Mouse (Mus musculus) embryonic fibroblast, embryonic 13.5 days (primary cell): ENCODE measurements around the gene Cdk9. TPM values are rescaled to one million over a fixed set of nuclear protein-coding genes. Genes with fewer than 3 reads are reported as not detected.
A peak's percentile ranks its signal among the peaks of the same experiment; 100 is the strongest.

Experiments
- H3K27ac ChIP-seq: 2 replicates; pipeline ENCODE4 v1.5.1; 2012; ENCODE audit warnings: low read length, control low read depth, inconsistent platforms; ENCODE audit not compliant: insufficient read depth
- H3K4me1 ChIP-seq: 2 replicates; pipeline ENCODE4 v1.6.1; 2011; ENCODE audit warnings: low read length; ENCODE audit not compliant: control insufficient read depth, insufficient read depth
- H3K4me3 ChIP-seq: 2 replicates; pipeline ENCODE4 v1.5.1; 2011; ENCODE audit warnings: mild to moderate bottlenecking, control low read depth, low read length; ENCODE audit not compliant: insufficient read depth
- CTCF ChIP-seq: IDR thresholded peaks from 2 replicates; pipeline ENCODE4 v1.5.1; 2011; ENCODE audit warnings: mild to moderate bottlenecking, control low read depth, low read length, moderate library complexity, borderline replicate concordance; ENCODE audit not compliant: insufficient read depth
- POLR2A ChIP-seq: IDR thresholded peaks from 2 replicates; pipeline ENCODE4 v1.6.1; 2011; ENCODE audit warnings: low read depth, mild to moderate bottlenecking, control low read depth, low read length, moderate library complexity
- polyA plus RNA-seq: library from polyadenylated mRNA; stranded (reverse); fragments of >200 nt; gene quantifications from 2 replicates; pipeline ENCODE4 v1.2.4, GENCODE M21; 2011; ENCODE audit warnings: low read depth; ENCODE audit not compliant: missing spikeins, insufficient read length

The Cdk9 gene
- polyA plus RNA-seq, 1 experiment: 77.9 TPM

GRCm38 (mm10) chr2:32693823-32694411 is 19.0 kb downstream of the Cdk9 start:
- Histone ChIP-seq H3K27ac (peak overlapping the region; percentile 52), H3K4me1 (peaks cover 2% of the 10 kb centered on the region; the same call in 1 of the 2 replicates), H3K4me3 (peak overlapping the region; percentile 74)
- TF ChIP-seq CTCF (peak; percentile 71), POLR2A (peak; percentile 94)

- Histone ChIP-seq H3K4me3 (peak overlapping the region; percentile 74), H3K4me1 (peaks cover 2% of the 10 kb centered on the region; the same call in 1 of the 2 replicates), H3K27ac (no peak overlapping the region)
- TF ChIP-seq CTCF (no peak), POLR2A (no peak)
These were observed 19.6 kb downstream of the Cdk9 start for GRCm38 (mm10) chr2:32693282-32693681.

DNA sequence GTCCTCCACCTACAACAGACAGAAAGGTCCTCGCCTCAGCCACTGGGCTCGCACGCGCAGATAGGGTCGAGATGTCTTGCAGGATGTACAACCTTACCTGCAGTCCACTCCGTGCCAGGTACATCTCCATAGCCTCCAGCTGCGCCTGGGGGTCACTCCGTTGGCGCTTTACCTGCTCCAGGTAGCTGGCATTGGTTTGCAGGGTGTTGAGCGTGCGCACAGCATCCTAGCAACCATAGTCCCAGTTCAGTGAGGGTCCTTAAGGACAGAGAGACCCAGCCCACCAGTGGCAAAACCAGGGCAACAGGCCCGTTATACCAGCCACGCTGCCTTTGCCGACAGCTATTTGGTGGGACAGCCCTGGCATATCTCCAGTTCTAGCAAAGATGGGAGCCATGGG is 20.4 kb downstream of the Cdk9 start:
- Histone ChIP-seq H3K4me1 (peaks cover 2% of the 10 kb centered on the region; the same call in 1 of the 2 replicates), H3K4me3 (peak overlapping the region; percentile 74; the same call in 1 of the 2 replicates), H3K27ac (no peak overlapping the region)
- TF ChIP-seq POLR2A (no peak), CTCF (no peak)

GRCm38 (mm10) chr2:32691041-32691440 is 21.8 kb downstream of the Cdk9 start:
- peaks cover 2% of the 10 kb centered on the region; the same call in 1 of the 2 replicates for H3K4me1 ChIP-seq
- TF ChIP-seq CTCF (no peak), POLR2A (no peak)
- H3K4me3 ChIP-seq: no peak overlapping the region
- H3K27ac ChIP-seq: no peak overlapping the region

GRCm38 (mm10) chr2:32689420-32689819 is 23.5 kb downstream of the Cdk9 start:
- no peak for TF ChIP-seq POLR2A
- TF ChIP-seq CTCF: peak; percentile 96
- Histone ChIP-seq H3K4me1 (peaks cover 2% of the 10 kb centered on the region; the same call in 1 of the 2 replicates), H3K4me3 (no peak overlapping the region), H3K27ac (no peak overlapping the region)

DNA sequence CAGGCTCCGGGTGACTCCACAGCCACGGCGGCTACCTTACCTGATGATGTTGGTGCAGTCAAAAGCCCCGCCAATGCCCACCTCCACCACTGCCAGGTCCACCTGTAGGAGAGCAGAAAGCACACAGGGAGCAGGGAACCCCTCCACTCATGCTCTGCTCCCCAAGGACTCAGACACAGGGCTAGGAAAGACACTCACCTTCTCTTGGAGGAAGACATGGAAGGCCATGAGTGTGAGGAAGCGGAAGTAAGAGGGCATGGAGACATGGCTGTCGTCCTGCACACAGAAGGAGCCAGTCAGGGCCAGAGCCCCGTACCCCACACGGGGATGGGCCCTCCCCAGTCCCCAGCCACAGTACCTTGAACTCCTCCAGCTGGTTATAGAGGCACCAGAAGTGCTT is 25.3 kb downstream of the Cdk9 start:
- TF ChIP-seq CTCF (no peak), POLR2A (no peak)

DNA sequence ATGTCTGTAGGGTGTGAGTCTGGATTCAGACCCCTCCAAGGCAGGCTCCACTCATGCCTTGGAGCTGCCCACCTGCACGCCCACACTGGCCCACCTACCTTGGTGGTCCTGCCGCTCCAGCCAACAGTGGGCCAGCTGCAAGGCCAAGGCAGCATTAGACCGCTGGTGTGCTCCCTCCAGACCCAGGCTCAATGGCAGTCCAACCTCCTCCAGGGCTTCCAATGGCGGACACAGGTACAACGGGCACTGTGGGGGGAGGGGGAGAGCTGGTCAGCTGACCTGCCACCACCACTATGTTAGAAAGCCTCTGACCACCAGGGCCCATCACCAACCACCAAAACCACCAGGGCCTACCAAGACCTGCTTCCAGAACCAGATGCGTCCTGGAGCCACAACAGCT is 26.2 kb downstream of the Cdk9 start:
- no peak overlapping the region for H3K27ac ChIP-seq
- no peak for TF ChIP-seq CTCF
- TF ChIP-seq POLR2A: no peak
- H3K4me3 ChIP-seq: no peak overlapping the region
- H3K4me1 ChIP-seq: no peaks in the 10 kb centered on the region

More for the DNA sequence above, 25.3 kb downstream of the Cdk9 start:
- peaks cover 2% of the 10 kb centered on the region; the same call in 1 of the 2 replicates for H3K4me1 ChIP-seq
- no peak overlapping the region for H3K27ac ChIP-seq
- H3K4me3 ChIP-seq: no peak overlapping the region

DNA sequence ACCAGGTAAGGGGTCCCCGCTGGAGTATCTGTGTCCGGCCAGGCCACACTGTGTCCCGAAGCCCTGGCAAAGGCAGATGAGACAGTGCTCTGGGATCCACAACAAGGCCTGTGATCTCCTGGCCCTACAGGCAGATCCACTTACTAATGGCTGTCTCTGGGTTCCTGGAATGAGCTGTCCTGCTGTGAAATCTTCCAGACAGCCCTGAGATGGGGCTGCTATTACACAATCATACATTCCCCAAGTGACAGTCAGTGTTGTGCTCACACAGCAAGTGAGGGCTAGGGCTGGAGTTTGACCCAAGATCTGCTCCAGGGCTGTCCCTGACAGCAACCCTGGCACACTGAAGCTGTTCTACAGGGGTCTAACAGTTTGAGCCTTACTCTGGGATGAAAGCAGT is 27.1 kb downstream of the Cdk9 start:
- Histone ChIP-seq H3K4me1 (no peaks in the 10 kb centered on the region), H3K4me3 (no peak overlapping the region), H3K27ac (peak overlapping the region; percentile 13; the same call in 1 of the 2 replicates)
- no peak for TF ChIP-seq POLR2A

- H3K27ac ChIP-seq: no peak overlapping the region
- H3K4me3 ChIP-seq: no peak overlapping the region
- TF ChIP-seq POLR2A (no peak), CTCF (no peak)
- H3K4me1 ChIP-seq: peaks cover 4% of the 10 kb centered on the region; the same call in 1 of the 2 replicates
These were observed 28.0 kb downstream of the Cdk9 start for GRCm38 (mm10) chr2:32684681-32685428.

DNA sequence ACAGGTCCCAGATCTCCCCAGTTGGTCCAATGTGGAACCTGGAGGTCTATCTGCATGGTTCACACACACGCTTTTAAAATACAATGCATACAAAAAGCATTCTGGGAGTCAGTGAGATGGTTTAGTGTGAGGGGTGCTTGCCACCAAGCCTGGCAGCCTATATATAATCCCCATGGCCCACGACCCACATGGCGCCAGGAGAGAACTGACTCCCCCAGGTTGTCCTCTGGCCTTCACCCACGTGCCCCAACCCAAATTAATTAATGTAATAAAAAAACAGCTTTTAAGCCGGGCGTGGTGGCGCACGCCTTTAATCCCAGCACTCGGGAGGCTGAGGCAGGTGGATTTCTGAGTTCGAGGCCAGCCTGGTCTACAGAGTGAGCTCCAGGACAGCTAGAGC is 29.2 kb downstream of the Cdk9 start:
- TF ChIP-seq POLR2A (no peak), CTCF (no peak)
- H3K4me3 ChIP-seq: no peak overlapping the region
- no peak overlapping the region for H3K27ac ChIP-seq
- peaks cover 10% of the 10 kb centered on the region; the same call in 1 of the 2 replicates for H3K4me1 ChIP-seq
